Mouse (Mus musculus) midbrain, embryonic 14.5 days (tissue): ENCODE results near the gene Pgk1. TPM values are rescaled to one million over a fixed set of nuclear protein-coding genes. Genes with fewer than 3 reads are reported as not detected.

Experiments used
- polyA plus RNA-seq: library from polyadenylated mRNA; unstranded; fragments of >200 nt; fragmentation: Nextera tagmentation; extraction: Ambion mirVana; gene quantifications from 2 replicates; pipeline ENCODE4 v1.2.1, GENCODE M21; 2014

The Pgk1 gene
- polyA plus RNA-seq, 1 experiment from 2014 or later = 266 TPM

Other genes starting within 250 kb of the Pgk1 start
- gene Magt1, start 175.2 kb upstream of the Pgk1 start, polyA plus RNA-seq = 15.6 and 23.4 TPM in 2 replicates
- gene Cox7b, start 171.4 kb upstream of the Pgk1 start, polyA plus RNA-seq = 348 and 453 TPM in 2 replicates
- gene Atp7a, start 159.8 kb upstream of the Pgk1 start, polyA plus RNA-seq = 8.3 and 21.2 TPM in 2 replicates
- gene Tlr13, start 43.9 kb upstream of the Pgk1 start, polyA plus RNA-seq = 0.13 and 0.41 TPM in 2 replicates
- gene Taf9b, start 34.1 kb downstream of the Pgk1 start, polyA plus RNA-seq = 15.0 and 18.2 TPM in 2 replicates
- not detected in 2 replicates for gene Fnd3c2, start 68.3 kb downstream of the Pgk1 start, polyA plus RNA-seq